Mouse (Mus musculus): Measurements from ENCODE around the gene Tas2r126. TPM values are rescaled to one million over a fixed set of nuclear protein-coding genes. Genes with fewer than 3 reads are reported as not detected.
"Not testable (repeated sequence)": the region's sequence is repeated elsewhere in the genome, so short reads cannot be mapped to it uniquely, and the experiment has no call there.

Tas2r126 gene
- polyA plus RNA-seq, 1 experiment from 2014 or later: not detected

DNA sequence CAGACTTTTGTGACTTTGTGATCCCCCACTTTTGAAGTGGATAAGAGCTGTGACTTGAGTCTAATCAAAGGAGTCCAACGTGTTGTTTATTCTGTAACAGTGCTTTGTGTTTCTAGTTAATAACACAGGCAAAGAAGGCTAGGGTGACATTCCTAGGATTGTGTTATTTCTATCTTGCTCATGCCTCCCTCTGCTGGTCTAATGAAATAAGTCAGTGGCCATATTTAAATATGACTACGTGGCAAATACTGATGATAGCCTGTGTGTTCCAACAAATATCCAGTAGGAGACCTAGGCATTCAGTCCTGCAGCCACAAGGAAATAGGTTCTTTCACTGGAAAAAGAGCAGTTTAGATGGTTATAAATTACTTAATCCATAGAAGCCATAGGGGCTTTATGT, 781 bp upstream of the Tas2r126 start:
- WGBS: 67% methylated on average over 2 of the region's 2 CpGs
- Histone ChIP-seq H3K4me1 (replicated peaks) (no peaks in the 10 kb centered on the region), H3K9me3 (no peaks in the 10 kb centered on the region), H3K36me3 (no peaks in the 10 kb centered on the region), H3K27me3 (ENCODE audit: insufficient read depth, poor library complexity, severe bottlenecking) (no peaks in the 10 kb centered on the region), H3K27ac (no peak overlapping the region), H3K4me3 (no peak overlapping the region)
- DNase-seq (ENCODE audit: low spot score): no peak

DNA sequence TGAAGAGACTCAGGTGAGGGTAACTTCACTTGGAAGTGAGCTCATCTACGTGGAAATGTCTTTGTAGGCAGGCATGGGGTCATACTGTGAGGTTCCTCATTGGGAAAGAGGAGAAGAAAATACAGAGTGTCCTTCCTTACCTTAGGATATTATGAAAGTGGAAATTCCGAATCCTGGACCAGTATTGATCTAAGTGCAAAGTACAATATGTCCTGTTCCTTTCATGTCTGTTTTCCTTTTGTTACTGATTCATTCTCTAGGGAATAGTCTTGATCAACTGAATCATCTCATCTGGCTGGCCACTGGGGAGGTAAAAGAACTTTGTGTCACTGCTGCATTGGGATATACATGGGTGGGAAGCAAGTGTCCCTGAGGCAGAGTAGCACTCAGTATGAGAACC, 1.2 kb downstream of the Tas2r126 start:
- Histone ChIP-seq H3K36me3 (no peaks in the 10 kb centered on the region), H3K4me3 (no peak overlapping the region), H3K27me3 (ENCODE audit: insufficient read depth, poor library complexity, severe bottlenecking) (no peaks in the 10 kb centered on the region), H3K9me3 (no peaks in the 10 kb centered on the region), H3K27ac (no peak overlapping the region), H3K4me1 (replicated peaks) (no peaks in the 10 kb centered on the region)
- DNase-seq (ENCODE audit: low spot score): no peak
- 75% methylated on average over 2 of the region's 2 CpGs for WGBS

DNA sequence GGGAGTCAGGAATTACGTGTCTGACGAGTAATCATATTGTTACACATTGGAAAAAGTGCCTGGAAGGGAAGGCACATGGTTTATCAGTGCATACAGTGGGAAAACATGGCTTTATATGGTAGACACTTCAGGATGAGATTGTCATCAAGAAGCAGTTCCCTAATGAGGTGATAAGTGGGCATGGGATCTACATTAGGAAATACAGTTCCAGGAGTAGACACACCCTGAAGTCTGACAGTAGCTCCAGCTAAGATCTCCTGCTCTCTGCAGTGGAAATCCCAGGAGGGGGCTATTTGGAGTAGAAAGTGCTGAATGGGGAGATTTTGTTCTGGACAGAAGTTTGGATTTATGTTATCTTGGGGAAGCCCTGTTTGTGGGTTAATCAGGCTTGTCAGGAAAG, 7.1 kb downstream of the Tas2r126 start:
- 73% methylated on average over 2 of the region's 2 CpGs for WGBS
- Histone ChIP-seq H3K4me3 (no peak overlapping the region), H3K9me3 (no peaks in the 10 kb centered on the region), H3K4me1 (replicated peaks) (no peaks in the 10 kb centered on the region), H3K36me3 (no peaks in the 10 kb centered on the region), H3K27ac (no peak overlapping the region), H3K27me3 (ENCODE audit: insufficient read depth, poor library complexity, severe bottlenecking) (no peaks in the 10 kb centered on the region)
- DNase-seq (ENCODE audit: low spot score): no peak

DNA sequence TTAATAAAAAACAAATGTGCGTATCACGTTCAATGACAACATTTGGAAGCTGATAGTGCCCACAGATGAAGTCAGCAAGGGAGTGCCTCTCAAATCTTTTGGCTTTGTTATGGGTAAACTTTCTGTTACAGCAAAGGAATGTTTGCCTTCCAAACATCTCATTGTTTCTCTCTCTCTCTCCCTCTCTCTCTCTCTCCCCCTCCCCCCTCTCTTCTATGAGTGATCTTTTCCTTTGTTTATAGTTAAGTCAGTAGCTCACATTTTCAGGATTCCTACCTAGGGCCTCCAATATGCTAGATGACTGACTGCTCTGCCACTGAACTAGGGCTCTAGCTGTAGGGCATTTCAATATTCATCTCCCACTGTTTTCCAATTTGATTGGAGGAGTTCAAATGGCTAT, 10.2 kb downstream of the Tas2r126 start:
- no peak overlapping the region for H3K27ac ChIP-seq
- H3K9me3 ChIP-seq: no peaks in the 10 kb centered on the region
- DNase-seq (ENCODE audit: low spot score): no peak
- no peaks in the 10 kb centered on the region for H3K4me1 ChIP-seq (replicated peaks)
- no peaks in the 10 kb centered on the region for H3K36me3 ChIP-seq
- WGBS: 68% methylated on average over 2 of the region's 2 CpGs
- H3K4me3 ChIP-seq: no peak overlapping the region
- H3K27me3 ChIP-seq (ENCODE audit: insufficient read depth, poor library complexity, severe bottlenecking): no peaks in the 10 kb centered on the region

DNA sequence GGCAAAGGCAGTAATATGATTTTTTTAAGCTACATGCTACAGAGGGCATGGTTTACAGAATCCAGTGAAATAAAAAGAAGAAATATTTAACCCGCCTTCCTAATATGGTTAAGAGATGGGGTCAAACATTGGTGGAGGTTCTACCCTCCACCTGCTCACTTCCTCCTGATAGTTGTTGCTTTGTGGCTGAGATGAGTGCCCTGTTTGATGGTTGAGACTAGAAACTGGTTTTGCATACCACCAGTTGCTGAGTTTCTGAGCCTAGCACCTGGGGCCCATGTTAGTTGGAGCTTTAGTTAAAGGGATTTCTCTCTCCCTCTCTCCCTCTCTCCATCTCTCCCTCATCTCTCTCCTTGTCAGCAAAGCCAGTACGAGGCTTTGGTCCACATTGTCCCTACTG, 13.0 kb downstream of the Tas2r126 start:
- H3K36me3 ChIP-seq: no peaks in the 10 kb centered on the region
- H3K4me1 ChIP-seq (replicated peaks): no peaks in the 10 kb centered on the region
- H3K27ac ChIP-seq: no peak overlapping the region
- no peaks in the 10 kb centered on the region for H3K9me3 ChIP-seq
- no peak for DNase-seq (ENCODE audit: low spot score)
- H3K27me3 ChIP-seq (ENCODE audit: insufficient read depth, poor library complexity, severe bottlenecking): no peaks in the 10 kb centered on the region
- 81% methylated on average over 2 of the region's 2 CpGs for WGBS
- no peak overlapping the region for H3K4me3 ChIP-seq

DNA sequence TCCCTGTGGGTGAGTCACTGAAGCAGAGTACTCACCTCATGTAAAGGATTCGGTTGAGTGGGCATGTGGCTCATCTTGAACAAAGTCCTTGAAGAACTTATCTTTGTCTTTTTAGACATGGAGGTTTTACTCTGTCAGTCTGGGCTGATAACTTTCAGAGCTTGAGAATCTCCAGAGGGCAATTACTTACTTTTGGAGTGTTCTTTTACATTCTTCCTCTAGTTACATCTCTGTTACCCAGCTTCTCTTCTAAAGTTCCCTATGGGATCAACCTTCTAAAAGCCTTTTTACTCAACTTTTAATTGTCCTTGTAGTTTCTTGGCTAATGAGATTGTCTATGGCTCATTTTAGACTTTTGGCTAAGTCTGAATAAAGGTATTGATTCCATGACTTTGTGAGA, 30.8 kb downstream of the Tas2r126 start, which contains the start of gene Olfr458:
TSS of gene Olfr458 (minus strand) at position 101 of the 400 bp plus-strand sequence.
- H3K27me3 ChIP-seq (ENCODE audit: insufficient read depth, poor library complexity, severe bottlenecking): no peaks in the 10 kb centered on the region
- no peaks in the 10 kb centered on the region for H3K4me1 ChIP-seq (replicated peaks)
- DNase-seq (ENCODE audit: low spot score): no peak
- 88% methylated on average over 1 of the region's 1 CpGs for WGBS
- no peak within 1 kb of the TSS for H3K27ac ChIP-seq
- no peaks in the 10 kb centered on the region for H3K9me3 ChIP-seq
- no peaks in the 10 kb centered on the region for H3K36me3 ChIP-seq
- H3K4me3 ChIP-seq: no peak within 1 kb of the TSS

DNA sequence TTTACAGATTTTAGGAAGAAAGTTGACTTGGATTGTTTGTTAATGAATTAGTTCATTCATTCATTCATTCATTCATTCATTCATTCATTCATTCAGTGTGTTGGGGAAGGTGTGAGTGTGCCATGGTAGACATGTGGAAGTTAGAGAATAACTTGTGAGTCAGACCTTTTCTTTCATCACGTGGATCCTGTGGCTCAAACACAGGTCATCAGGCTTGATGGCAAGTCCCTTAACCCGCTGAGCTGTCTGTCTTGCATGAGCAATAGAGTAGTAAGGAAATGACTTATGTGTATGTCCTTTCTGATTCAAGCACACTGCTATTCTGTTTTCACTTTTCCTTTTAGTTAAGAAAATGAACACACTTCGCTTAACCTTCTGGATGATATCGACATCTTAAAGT, 36.2 kb downstream of the Tas2r126 start:
- H3K9me3 ChIP-seq: no peaks in the 10 kb centered on the region
- no peaks in the 10 kb centered on the region for H3K27me3 ChIP-seq (ENCODE audit: insufficient read depth, poor library complexity, severe bottlenecking)
- H3K4me1 ChIP-seq (replicated peaks): no peaks in the 10 kb centered on the region
- no peak for DNase-seq (ENCODE audit: low spot score)
- H3K4me3 ChIP-seq: no peak overlapping the region
- no peak overlapping the region for H3K27ac ChIP-seq
- WGBS: 93% methylated on average over 4 of the region's 4 CpGs
- no peaks in the 10 kb centered on the region for H3K36me3 ChIP-seq

DNA sequence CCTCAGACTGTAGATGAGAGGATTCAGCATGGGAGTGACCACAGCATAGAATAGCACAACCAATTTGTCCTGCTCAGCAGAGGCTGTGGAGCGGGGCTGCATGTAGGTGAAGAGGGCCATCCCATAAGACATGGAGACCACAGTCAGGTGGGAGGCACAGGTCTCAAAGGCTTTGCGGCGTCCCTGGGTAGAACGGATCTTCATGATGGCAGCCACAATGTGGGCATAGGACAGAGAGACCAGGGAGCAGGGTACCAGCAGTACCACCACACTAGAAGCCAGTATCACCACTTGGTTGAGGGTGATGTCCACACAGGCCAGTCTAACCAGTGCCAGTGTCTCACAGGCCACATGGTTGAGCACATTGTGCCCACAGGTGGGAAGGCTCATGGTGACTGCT, 37.0 kb downstream of the Tas2r126 start:
- not testable (repeated sequence) for H3K27ac ChIP-seq; DNase-seq (ENCODE audit: low spot score); H3K36me3 ChIP-seq; H3K4me1 ChIP-seq (replicated peaks); H3K4me3 ChIP-seq; H3K27me3 ChIP-seq (ENCODE audit: insufficient read depth, poor library complexity, severe bottlenecking); H3K9me3 ChIP-seq
- WGBS: 95% methylated on average over 4 of the region's 4 CpGs

DNA sequence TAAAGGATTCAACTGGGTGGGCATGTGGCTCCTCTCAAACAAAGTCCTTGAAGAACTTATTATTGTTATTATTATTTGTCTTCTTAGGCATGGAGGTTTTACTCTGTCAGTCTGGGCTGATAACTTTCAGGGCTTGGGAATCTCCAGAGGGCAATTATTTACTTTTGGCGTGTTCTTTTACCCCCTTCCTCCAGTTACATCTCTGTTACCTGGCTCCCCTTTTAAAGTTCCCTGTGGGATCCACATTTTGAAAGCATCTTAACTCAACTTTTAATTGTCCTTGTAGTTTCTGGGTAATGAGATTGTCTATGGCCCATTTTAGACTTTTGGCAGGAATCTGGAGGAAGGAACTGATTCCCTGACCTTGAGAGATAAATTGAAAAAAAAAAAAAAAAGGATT, 41.9 kb downstream of the Tas2r126 start, which contains the start of gene Olfr457:
TSS of gene Olfr457 (minus strand) at position 101 of the 400 bp plus-strand sequence.
- Histone ChIP-seq H3K36me3 (no peaks in the 10 kb centered on the region), H3K4me1 (replicated peaks) (no peaks in the 10 kb centered on the region), H3K9me3 (no peaks in the 10 kb centered on the region), H3K27me3 (ENCODE audit: insufficient read depth, poor library complexity, severe bottlenecking) (no peaks in the 10 kb centered on the region), H3K27ac (no peak within 1 kb of the TSS), H3K4me3 (no peak within 1 kb of the TSS)
- WGBS: 72% methylated on average over 1 of the region's 1 CpGs
- no peak for DNase-seq (ENCODE audit: low spot score)

DNA sequence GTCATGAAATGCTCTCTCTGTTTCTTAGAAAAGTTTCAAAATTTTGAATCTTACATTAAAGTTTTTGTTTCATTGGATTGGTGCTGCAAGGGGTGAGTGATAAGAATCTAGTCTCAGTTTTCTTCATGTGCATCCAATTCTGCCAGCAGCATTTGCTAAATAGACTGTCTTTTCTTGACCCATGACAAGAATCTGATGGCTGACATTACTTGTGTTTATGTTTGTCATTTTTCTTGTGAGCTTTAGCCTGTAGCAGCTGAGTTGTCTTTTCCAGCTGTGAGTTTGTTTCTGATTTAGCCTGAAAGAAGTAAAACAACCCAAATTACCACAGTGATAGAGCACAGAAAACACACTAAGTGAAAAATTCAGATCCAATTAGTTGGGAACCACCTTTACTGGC, 50.3 kb downstream of the Tas2r126 start:
- Histone ChIP-seq H3K36me3 (no peaks in the 10 kb centered on the region), H3K4me1 (replicated peaks) (no peaks in the 10 kb centered on the region), H3K27ac (no peak overlapping the region), H3K4me3 (no peak overlapping the region), H3K27me3 (ENCODE audit: insufficient read depth, poor library complexity, severe bottlenecking) (no peaks in the 10 kb centered on the region), H3K9me3 (no peaks in the 10 kb centered on the region)
- DNase-seq (ENCODE audit: low spot score): no peak

Other genes starting within 250 kb of the Tas2r126 start
- not detected in 2 replicates for gene Tas2r144, start 219.2 kb upstream of the Tas2r126 start, polyA plus RNA-seq (2016; fragmentation: Nextera tagmentation; extraction: Ambion mirVana)
- 16.5 and 17.7 TPM in 2 replicates for gene Gstk1, start 188.6 kb upstream of the Tas2r126 start, polyA plus RNA-seq (2016; fragmentation: Nextera tagmentation; extraction: Ambion mirVana)
- gene Tmem139, start 172.6 kb upstream of the Tas2r126 start, polyA plus RNA-seq (2016; fragmentation: Nextera tagmentation; extraction: Ambion mirVana): 0.48 and 0.75 TPM in 2 replicates
- 67.7 and 81.2 TPM in 2 replicates for gene Casp2, start 169.6 kb upstream of the Tas2r126 start, polyA plus RNA-seq (2016; fragmentation: Nextera tagmentation; extraction: Ambion mirVana)
- 0.94 and 1.1 TPM in 2 replicates for gene Clcn1, start 147.8 kb upstream of the Tas2r126 start, polyA plus RNA-seq (2016; fragmentation: Nextera tagmentation; extraction: Ambion mirVana)
- gene Fam131b, start 109.9 kb upstream of the Tas2r126 start, polyA plus RNA-seq (2016; fragmentation: Nextera tagmentation; extraction: Ambion mirVana): 1.4 and 2.9 TPM in 2 replicates
- 86.0 and 103 TPM in 2 replicates for gene Zyx, start 84.9 kb upstream of the Tas2r126 start, polyA plus RNA-seq (2016; fragmentation: Nextera tagmentation; extraction: Ambion mirVana)
- 1.8 and 3.1 TPM in 2 replicates for gene Epha1, start 61.3 kb upstream of the Tas2r126 start, polyA plus RNA-seq (2016; fragmentation: Nextera tagmentation; extraction: Ambion mirVana)
- gene Tas2r143, start 34.3 kb upstream of the Tas2r126 start, polyA plus RNA-seq (2016; fragmentation: Nextera tagmentation; extraction: Ambion mirVana): not detected in 2 replicates
- gene Tas2r135, start 29.1 kb upstream of the Tas2r126 start, polyA plus RNA-seq (2016; fragmentation: Nextera tagmentation; extraction: Ambion mirVana): not detected in 2 replicates
- gene Olfr458, start 30.7 kb downstream of the Tas2r126 start, polyA plus RNA-seq (2016; fragmentation: Nextera tagmentation; extraction: Ambion mirVana): not detected in 2 replicates
- not detected in 2 replicates for gene Olfr457, start 41.8 kb downstream of the Tas2r126 start, polyA plus RNA-seq (2016; fragmentation: Nextera tagmentation; extraction: Ambion mirVana)
- gene Olfr456, start 52.7 kb downstream of the Tas2r126 start, polyA plus RNA-seq (2016; fragmentation: Nextera tagmentation; extraction: Ambion mirVana): not detected in 2 replicates
- gene Olfr455, start 113.1 kb downstream of the Tas2r126 start, polyA plus RNA-seq (2016; fragmentation: Nextera tagmentation; extraction: Ambion mirVana): not detected in 2 replicates
- not detected in 2 replicates for gene Tcaf3, start 163.2 kb downstream of the Tas2r126 start, polyA plus RNA-seq (2016; fragmentation: Nextera tagmentation; extraction: Ambion mirVana)
- gene Tcaf2, start 210.7 kb downstream of the Tas2r126 start, polyA plus RNA-seq (2016; fragmentation: Nextera tagmentation; extraction: Ambion mirVana): 4.6 and 4.9 TPM in 2 replicates